Mouse (Mus musculus) neural tube, embryonic 11.5 days (tissue): ENCODE measurements at regions not wholly inside any gene's neighbourhood (a gene's known extent, or its start where the extent isn't known, plus 50 kb on each side); places are given as distances from the start of the nearest gene placed in this dataset.
"Not testable (repeated sequence)": the region's sequence is repeated elsewhere in the genome, so short reads cannot be mapped to it uniquely, and the experiment has no call there.

Experiments
- ATAC-seq: fragments of 200-750 bp; cut with Nextera tagmentation; 2 replicates; pipeline ENCODE4 v1.8.0; 2017; ENCODE audit warnings: moderate number of reproducible peaks, mild to moderate bottlenecking, moderate TSS enrichment, moderate library complexity; ENCODE audit not compliant: insufficient read depth, low FRiP score, low TSS enrichment
- DNase-seq: peaks from one replicate; pipeline ENCODE4 v3.0.0-alpha.2; 2015; ENCODE audit warnings: low spot score
- H3K27ac ChIP-seq: fragments of 300-500 bp; sonication (generic); 2 replicates; pipeline ENCODE4 v1.5.1; 2014; ENCODE audit warnings: low read depth, mild to moderate bottlenecking, low read length
- H3K27me3 ChIP-seq: fragments of 300-500 bp; sonication (generic); 2 replicates; pipeline ENCODE4 v1.6.1; 2014; ENCODE audit warnings: mild to moderate bottlenecking, low read length, mixed read lengths; ENCODE audit not compliant: control insufficient read depth, insufficient read depth
- H3K36me3 ChIP-seq: fragments of 300-500 bp; sonication (generic); 2 replicates; pipeline ENCODE4 v1.6.1; 2014; ENCODE audit warnings: mild to moderate bottlenecking, low read length, moderate library complexity, mixed read lengths; ENCODE audit not compliant: control insufficient read depth, insufficient read depth
- H3K4me1 ChIP-seq: fragments of 300-500 bp; sonication (generic); 2 replicates; pipeline ENCODE4 v1.6.1; 2014; ENCODE audit warnings: low read length, mixed read lengths; ENCODE audit not compliant: control insufficient read depth, insufficient read depth
- H3K4me2 ChIP-seq: fragments of 300-500 bp; sonication (generic); 2 replicates; pipeline ENCODE4 v1.6.1; 2014; ENCODE audit warnings: low read depth, mild to moderate bottlenecking, moderate library complexity
- H3K4me3 ChIP-seq: fragments of 300-500 bp; sonication (generic); 2 replicates; pipeline ENCODE4 v1.5.1; 2014; ENCODE audit warnings: low read depth, low read length
- H3K9ac ChIP-seq: fragments of 300-500 bp; sonication (generic); 2 replicates; pipeline ENCODE4 v1.6.1; 2014; ENCODE audit warnings: mild to moderate bottlenecking, low read length
- H3K9me3 ChIP-seq: fragments of 300-500 bp; sonication (generic); 2 replicates; pipeline ENCODE4 v1.6.1; 2016; ENCODE audit warnings: low read length; ENCODE audit not compliant: control insufficient read depth
- WGBS: fragments of 180-500 bp; shearing (Covaris S2); extraction: QIAGEN DNeasy Blood & Tissue Kit; methylation state at CpG from one replicate; pipeline ENCODE4 v1.1.7; 2014; 5-methylcytosine and 5-hydroxymethylcytosine counted together

DNA sequence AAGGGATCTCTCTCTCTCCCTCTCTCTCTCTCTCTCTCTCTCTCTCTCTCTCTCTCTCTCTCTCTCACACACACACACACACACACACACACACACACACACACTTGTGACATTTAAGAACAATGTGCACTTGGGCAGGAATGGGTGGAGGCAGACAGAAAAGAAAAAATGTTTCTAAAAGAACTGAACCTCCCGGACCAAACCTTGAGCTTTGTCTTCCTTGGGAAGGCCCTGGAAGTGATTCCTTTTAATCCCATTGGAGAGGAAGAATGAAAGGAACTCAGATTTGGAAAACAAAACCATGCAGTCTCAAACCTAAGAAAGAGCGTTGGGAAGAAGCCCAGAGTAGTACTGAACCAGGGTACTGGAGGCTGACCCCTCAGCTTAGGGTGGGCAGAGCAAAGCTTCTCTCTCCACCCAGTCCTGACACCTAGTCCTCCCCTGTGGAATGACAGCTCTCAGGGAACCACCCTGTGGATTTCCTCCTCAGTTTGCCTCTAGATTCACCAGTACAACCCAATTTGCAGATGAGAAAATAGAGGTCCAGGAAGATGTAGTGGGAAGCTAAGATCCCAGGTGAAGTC, 152.3 kb upstream of the Rgma start:
- Histone ChIP-seq H3K27ac (peak overlapping the region; percentile 63; the same call in 1 of the 2 replicates), H3K4me3 (no peak overlapping the region), H3K4me1 (peaks cover 2% of the 10 kb centered on the region; the same call in 1 of the 2 replicates), H3K27me3 (no peaks in the 10 kb centered on the region), H3K9ac (no peak overlapping the region), H3K36me3 (no peaks in the 10 kb centered on the region), H3K9me3 (no peaks in the 10 kb centered on the region), H3K4me2 (no peak overlapping the region)
- ATAC-seq: no peak
- 36% methylated on average over 2 of the region's 2 CpGs for WGBS
- DNase-seq: no peak

DNA sequence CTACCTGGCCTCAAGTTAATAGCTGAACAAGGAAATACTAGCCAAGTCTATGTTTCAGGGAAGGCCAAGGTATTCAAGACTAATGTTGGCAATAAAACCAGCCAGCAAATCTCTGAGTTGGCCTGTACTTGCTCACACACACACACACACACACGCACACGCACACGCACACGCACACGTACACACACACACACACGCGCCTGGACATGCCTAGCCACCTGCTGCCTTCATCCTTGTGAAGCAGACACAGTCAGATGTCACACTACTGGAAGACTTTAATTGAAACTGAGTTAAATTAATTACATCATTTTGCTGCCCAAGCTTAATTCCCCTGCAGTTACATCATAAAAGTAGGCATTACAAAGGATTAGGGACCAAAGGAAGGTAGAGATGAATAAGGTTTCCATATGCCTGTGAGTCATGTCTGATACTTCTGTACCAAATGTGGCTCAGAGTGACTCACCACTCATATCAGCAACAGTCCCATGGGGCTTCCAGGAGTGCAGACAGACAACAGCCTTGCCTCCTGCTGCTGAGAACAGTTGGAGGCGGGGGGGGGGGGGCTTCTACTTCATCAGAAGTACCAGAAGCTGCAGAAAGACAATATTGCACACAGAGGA, 141.7 kb upstream of the Rgma start:
- DNase-seq: no peak
- no peak for ATAC-seq
- 89% methylated on average over 8 of the region's 8 CpGs for WGBS
- no peaks in the 10 kb centered on the region for H3K36me3 ChIP-seq
- no peak overlapping the region for H3K4me2 ChIP-seq
- no peaks in the 10 kb centered on the region for H3K9me3 ChIP-seq
- H3K27me3 ChIP-seq: no peaks in the 10 kb centered on the region
- no peak overlapping the region for H3K4me3 ChIP-seq
- H3K4me1 ChIP-seq: no peaks in the 10 kb centered on the region
- H3K9ac ChIP-seq: no peak overlapping the region
- no peak overlapping the region for H3K27ac ChIP-seq

DNA sequence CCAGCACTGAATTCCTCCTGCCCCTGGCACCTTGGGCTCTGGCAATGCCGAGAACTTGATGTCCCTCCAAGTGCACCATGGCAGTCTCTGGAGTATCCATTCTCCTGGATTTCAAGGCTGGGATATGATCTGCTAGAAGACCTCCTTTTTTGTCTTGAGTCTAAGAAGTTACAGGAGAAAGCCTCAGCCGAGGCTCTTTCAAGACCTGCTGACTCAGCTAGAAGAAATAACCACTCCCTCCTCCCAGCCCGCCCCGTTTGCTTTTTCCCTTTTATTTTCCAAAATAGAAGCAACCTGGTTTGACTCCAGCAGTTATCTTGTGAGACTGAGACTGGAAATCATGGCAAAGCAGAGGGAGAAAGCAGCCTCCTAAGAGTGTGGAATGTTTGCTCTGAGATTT, 136.8 kb upstream of the Rgma start:
- Histone ChIP-seq H3K4me3 (no peak overlapping the region), H3K9ac (no peak overlapping the region), H3K9me3 (no peaks in the 10 kb centered on the region), H3K4me1 (no peaks in the 10 kb centered on the region), H3K36me3 (no peaks in the 10 kb centered on the region), H3K27me3 (no peaks in the 10 kb centered on the region), H3K4me2 (no peak overlapping the region), H3K27ac (no peak overlapping the region)
- WGBS: 35% methylated on average over 4 of the region's 4 CpGs
- no peak for DNase-seq
- ATAC-seq: no peak

DNA sequence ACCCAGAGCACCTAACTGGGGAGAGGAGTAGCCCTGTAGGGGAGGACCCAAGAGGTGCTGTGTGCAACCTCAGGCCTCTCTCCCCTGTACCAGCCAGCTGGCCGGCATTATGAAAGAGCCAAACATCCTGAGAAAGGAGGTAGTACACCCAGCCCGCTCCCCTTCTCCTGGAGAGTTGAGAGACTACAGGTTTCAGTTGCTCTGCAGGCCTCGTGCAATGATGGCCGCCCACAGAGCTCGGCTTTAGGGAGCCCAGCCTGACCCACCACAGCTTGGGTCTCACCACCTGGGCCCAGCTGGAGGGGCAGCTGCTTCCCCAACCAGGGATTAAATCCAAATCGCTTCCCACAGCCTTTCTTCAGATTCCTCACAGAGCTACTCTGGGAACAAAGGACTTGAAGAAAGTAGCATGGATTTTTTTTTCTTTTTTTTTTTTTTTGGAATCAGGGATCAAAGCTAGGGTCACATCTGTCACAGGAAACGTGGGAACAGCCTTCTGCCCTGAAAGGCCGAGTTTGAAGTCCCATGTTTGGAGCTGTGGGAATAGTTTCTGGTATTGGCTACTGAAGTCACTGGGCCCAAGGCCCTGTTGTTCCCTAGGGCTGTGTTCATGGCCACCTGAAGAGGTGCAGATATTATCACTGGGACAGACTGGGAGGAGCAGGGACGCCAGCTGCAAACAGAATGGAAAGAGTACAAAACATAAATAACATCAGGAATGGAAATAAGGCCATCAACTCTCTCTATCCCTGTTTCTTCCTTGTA, 131.5 kb upstream of the Rgma start:
- Histone ChIP-seq H3K27ac (no peak overlapping the region), H3K9ac (no peak overlapping the region), H3K9me3 (no peaks in the 10 kb centered on the region), H3K4me2 (no peak overlapping the region), H3K36me3 (no peaks in the 10 kb centered on the region), H3K4me3 (no peak overlapping the region), H3K27me3 (no peaks in the 10 kb centered on the region), H3K4me1 (no peaks in the 10 kb centered on the region)
- ATAC-seq (no peak), DNase-seq (no peak)
- 60% methylated on average over 9 of the region's 9 CpGs for WGBS

DNA sequence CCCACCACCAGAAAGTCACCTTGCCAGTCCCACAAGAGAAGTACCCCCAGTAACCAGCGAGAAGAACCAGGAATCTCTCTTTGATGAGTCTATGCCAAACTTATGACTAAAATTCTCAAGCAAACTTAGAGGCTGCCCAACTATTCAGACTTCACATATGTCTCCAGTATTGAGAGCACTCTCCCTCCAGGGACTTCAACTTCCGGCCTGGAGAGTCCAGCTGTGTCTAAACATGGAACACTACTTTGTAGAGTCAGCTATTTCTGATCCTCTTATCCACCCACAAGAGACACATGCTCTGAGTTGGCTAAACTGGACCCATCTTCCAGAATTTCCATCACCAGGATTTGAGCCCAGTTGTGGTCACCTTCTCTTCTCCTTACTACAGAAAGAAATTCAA, 129.9 kb upstream of the Rgma start:
- no peaks in the 10 kb centered on the region for H3K4me1 ChIP-seq
- no peaks in the 10 kb centered on the region for H3K36me3 ChIP-seq
- H3K27me3 ChIP-seq: no peaks in the 10 kb centered on the region
- DNase-seq (no peak), ATAC-seq (no peak)
- H3K9ac ChIP-seq: no peak overlapping the region
- H3K9me3 ChIP-seq: no peaks in the 10 kb centered on the region
- H3K4me2 ChIP-seq: no peak overlapping the region
- no peak overlapping the region for H3K27ac ChIP-seq
- 89% methylated on average over 2 of the region's 2 CpGs for WGBS
- H3K4me3 ChIP-seq: no peak overlapping the region

DNA sequence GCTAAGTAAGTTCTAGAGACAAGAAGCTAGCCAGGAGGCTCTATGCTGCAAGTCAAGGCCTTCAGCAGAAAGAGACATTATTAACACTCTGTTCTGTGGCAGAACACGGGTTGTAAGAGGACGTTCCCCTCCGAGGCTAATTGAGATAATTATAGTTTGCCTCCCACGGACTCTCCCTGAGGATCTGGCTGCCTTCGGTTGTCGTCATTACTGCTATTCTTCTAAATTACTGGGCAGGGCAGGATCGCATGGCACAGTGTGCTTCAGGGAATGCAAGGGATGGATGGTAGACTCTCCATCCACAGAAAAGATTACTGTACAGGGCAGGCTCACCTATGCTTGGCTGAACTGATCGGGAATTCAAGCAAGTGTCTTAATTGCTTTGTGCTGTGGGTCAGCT, 124.7 kb upstream of the Rgma start:
- Histone ChIP-seq H3K27me3 (no peaks in the 10 kb centered on the region), H3K4me1 (no peaks in the 10 kb centered on the region), H3K36me3 (no peaks in the 10 kb centered on the region), H3K9me3 (no peaks in the 10 kb centered on the region), H3K9ac (no peak overlapping the region), H3K27ac (no peak overlapping the region), H3K4me3 (no peak overlapping the region), H3K4me2 (no peak overlapping the region)
- no peak for ATAC-seq
- DNase-seq: no peak
- 37% methylated on average over 8 of the region's 8 CpGs for WGBS

DNA sequence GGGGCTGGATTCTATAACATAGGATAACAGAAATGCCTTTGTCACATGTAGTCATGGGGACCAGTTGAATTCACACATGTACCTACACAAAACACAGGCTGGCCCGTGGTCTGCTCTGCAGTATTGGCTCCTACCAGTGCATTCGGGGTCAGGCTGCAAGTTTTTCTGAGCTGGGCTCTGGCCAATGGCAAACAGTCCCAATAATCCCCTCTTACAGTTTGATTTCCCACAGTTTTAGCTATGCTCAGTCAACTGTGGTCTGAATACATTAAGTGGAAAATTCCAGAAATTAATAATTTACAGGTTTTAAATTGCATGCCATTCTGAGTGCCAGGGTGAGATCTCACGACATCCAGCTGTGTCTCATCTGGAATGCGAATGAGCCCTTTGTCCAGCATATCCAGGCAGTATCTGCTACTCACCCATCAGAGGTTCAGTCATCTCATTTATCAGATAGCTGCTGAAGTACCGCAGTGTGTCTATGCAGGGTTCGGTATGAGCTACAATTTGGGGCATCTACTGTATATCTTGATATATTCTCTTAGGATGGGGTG, 124.0 kb upstream of the Rgma start:
- ATAC-seq: no peak

DNA sequence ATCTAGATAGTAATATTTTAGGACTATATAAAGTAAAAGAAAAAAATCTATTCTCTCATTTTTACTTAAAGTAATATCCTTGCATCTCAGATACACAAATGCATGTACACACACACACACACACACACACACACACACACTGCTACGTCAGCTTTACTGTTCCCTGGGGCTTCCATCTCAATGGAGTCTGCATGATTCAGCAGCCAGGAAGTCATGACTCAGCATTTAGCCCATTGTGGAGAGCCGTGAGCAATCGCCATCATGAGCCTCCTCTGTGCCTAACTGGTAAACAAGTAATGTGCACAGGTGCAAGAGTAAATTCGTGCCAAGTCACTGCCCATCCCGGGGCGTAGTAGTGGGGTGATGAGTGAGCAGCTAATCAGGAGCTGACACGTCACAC, 120.3 kb upstream of the Rgma start:
- not testable (repeated sequence) for H3K27me3 ChIP-seq, DNase-seq, H3K9me3 ChIP-seq, H3K9ac ChIP-seq, H3K36me3 ChIP-seq, H3K4me1 ChIP-seq, ATAC-seq, H3K27ac ChIP-seq, H3K4me3 ChIP-seq, H3K4me2 ChIP-seq
- WGBS: 86% methylated on average over 6 of the region's 7 CpGs

More for the DNA sequence above, 124.0 kb upstream of the Rgma start:
- no peaks in the 10 kb centered on the region for H3K27me3 ChIP-seq
- no peak overlapping the region for H3K9ac ChIP-seq
- H3K9me3 ChIP-seq: no peaks in the 10 kb centered on the region
- H3K36me3 ChIP-seq: no peaks in the 10 kb centered on the region
- no peak overlapping the region for H3K4me3 ChIP-seq
- H3K27ac ChIP-seq: no peak overlapping the region
- DNase-seq: no peak
- H3K4me2 ChIP-seq: no peak overlapping the region
- WGBS: 83% methylated on average over 6 of the region's 6 CpGs
- H3K4me1 ChIP-seq: no peaks in the 10 kb centered on the region
